Mouse (Mus musculus) layer of hippocampus, adult 8-10 months (tissue): ENCODE data around the gene Lemd1. TPM values are rescaled to one million over a fixed set of nuclear protein-coding genes. Genes with fewer than 3 reads are reported as not detected.
"Not testable (repeated sequence)": the region's sequence is repeated elsewhere in the genome, so short reads cannot be mapped to it uniquely, and the experiment has no call there.

Experiments used
- DNase-seq, 2 experiments: peaks; one replicate each; pipeline ENCODE4 v3.0.0; 2022; ENCODE audit warnings: low spot score in 2 of 2
- total RNA-seq, 4 experiments: library from RNA; stranded (reverse); gene quantifications; 2 replicates each; pipeline ENCODE4 v1.2.4; 2022

Gene Lemd1
- total RNA-seq, 4 experiments from 2014 or later, result 0.30 to 1.3 (median 0.83) TPM

DNA sequence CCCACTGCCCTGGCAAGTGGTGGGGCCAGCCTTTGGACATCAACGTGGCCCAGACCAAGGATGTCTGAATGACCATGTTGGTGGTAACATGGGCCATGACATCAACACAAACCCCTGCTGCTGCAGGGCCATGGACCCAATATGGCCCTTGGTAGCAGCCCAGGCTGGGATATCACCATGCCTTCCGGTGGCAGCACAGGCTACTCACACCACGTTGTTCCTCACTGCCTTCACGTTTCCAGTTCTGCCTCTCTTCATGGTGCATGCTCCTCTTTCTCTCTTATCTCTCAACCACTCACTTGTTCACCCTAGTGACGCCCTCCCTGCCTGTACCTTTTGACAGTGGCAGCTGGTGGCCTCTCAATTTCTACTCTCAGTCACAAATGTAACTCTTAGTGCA, 53.8 kb downstream of the Lemd1 start:
- DNase-seq, result no peak

DNA sequence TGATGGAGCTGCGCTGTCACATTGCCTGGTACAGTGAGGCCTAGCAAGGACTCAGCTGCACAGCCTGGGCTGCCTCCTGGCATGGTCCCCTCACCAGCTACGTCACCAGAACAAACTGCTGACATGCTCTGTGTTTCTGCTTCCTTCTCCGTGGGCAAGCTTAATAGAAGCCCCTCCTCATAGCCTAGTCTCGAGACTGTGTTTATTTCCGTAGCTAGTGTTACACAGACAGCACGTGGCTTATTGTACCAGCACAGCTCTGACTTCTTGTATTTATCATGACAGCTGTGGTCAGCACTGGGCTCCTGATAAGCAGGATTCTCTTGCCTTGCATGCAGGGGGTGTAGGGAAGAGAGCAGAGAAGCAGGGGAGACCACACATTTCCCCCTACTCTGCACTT, 54.9 kb downstream of the Lemd1 start:
- no peak for DNase-seq

DNA sequence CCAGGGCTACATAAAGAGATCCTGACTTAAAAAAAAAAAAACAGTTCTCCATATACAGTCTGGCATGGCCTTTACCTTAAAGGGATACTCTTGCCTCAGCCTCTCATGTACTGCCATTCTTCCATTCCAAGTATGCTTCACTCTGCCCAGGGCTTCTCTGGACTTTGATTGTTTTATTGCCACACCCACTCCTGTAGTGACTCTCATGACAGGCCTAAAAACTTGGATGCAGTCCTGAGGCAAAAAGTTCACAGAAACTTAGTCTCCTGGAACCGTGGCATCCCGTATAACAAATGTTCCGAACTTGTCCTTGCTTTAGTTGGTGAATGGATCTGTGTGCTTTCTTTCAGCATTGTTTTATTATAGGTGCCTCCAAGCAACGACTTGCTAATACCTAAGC, 55.4 kb downstream of the Lemd1 start:
- no peak for DNase-seq

DNA sequence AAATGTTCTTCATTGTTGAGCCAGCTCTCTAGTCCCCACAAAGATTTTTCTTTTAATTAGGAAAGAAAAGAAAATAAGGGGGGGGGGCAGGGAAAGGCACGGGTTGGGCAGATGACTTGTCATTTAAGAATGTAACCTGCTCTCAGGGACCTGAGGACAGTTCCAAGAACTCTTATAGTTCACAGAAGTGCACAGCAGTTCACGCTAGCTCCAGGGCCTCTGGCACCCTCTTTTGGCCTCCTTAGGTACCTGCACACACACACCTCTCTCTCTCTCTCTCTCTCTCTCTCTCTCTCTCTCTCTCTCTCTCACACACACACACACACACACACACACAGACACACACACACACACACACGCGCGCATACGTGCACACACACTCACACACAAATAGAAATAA, 63.2 kb downstream of the Lemd1 start:
- DNase-seq, result no peak

DNA sequence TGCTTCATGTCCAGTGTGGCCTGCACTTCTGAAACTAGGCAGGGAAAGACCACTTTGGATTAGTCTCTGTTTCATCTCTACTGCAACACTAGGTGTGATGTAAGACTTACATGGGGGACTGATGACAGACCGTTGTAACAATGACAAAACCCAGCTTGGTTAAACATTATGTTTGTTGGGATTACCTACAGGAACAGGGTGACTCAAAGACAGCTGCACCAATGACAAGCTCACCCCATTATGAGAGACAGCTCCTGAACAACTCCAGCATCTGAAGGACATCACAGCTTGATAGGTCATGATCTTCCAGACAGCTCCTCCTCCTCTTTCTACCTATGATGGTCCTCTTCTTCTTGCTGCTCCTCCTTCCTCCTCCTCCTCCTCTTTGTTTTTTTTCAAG, 69.1 kb downstream of the Lemd1 start:
- DNase-seq, result no peak

DNA sequence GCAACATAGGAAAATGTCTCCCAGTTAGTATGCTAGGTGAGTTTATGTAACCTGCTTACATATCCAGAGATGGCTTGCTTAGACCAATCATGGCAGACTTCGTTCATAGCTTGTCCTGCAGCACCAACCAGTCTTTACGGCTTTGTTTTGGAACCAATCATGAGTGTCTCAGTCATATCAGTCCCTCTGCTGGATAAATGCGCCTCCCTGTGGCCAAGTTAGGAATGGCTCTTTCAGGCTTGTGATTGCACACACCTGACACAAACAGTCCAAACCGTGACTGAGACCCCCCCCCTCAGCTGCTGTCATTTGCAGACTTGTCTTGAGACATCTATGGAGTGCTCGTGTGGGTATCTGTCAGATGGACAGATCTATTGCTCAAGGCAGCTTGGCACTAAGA, 69.8 kb downstream of the Lemd1 start:
- no peak for DNase-seq

DNA sequence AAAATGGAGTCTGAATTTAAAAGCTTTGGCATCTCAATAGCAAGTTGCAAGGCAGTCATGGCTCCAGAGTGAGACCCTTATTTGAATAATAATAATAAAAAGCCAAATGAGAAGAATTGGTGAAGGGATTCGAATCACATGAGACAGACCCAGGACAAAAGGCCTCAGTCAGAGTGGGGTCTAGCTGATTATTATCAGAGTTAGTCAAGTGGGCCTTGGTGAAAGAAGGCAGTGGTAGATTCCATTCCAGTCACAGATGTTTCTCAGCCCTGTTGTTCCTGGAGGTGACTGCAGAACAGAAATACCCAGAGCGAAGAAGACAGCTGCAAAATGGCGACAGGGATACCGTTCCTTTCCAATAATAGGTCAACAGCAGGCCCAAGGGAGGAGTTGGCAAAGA, 72.4 kb downstream of the Lemd1 start:
- no peak for DNase-seq

DNA sequence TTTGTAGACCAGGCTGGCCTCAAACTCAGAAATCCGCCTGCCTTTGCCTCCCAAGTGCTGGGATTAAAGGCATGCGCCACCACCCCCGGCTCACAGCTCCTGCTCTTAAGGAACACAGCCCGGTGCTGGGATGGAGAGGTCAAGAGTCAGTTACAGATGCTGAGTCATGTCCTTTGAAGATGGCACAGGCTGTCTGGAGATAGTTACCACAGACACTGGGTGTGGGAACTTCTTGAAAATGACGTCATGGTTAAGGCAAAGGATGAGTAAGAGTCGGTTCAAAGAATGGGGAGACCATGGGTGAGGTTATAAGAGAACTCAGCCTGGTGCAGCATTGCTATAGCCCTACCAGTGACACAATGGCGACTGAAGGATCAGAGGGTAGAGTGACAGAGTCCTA, 73.3 kb downstream of the Lemd1 start:
- DNase-seq, result no peak

DNA sequence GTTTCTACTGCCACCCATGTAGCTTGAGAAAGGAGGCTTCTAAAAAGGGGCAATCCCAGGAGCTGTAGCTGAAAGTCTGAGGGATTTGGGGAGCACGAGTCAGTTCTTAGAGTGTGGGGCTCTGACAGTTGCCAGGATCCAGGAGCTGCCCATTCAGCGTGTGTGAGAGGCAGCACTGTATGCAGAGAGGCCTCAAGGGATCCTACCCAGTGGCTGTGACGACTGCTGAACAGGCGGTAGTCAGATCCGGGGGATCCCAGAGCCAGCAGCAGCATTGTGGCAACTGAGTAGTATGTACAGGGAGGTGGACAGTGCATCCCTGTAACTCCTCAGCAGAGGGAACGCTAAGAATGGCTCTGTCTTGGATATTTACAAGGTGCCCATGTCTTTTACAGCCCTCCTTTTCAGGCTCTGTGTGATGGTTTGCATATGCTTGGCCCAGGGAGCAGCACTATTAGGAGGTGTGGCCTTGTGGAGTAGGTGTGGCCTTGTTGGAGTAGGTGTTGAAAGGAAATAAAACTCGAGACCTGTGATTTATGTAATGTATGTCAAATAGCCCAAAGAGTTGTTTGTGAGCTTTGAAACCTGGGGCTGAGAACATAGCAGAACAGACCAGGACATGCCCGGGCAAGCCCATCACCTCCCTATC, 74.1 kb downstream of the Lemd1 start:
- DNase-seq, result no peak

DNA sequence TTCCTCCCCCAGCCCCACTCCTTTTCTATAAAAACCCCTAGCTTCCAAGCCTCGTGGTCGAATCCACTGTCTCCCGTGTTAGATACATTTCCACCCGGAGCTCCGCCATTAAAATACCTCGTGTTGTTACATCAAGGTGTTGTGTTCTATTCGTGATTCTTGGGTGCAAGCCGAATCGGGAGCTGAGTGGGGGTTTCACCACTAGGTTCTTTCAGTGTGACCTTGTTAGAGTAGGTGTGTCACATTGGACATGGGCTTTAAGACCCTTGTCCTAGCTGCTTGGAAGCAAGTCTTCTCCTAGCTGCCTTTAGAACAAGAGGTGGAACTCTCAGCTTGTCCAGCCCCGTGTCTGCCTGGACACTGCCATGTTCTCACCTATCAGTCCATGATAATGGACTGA, 74.7 kb downstream of the Lemd1 start:
- DNase-seq, result no peak

DNA sequence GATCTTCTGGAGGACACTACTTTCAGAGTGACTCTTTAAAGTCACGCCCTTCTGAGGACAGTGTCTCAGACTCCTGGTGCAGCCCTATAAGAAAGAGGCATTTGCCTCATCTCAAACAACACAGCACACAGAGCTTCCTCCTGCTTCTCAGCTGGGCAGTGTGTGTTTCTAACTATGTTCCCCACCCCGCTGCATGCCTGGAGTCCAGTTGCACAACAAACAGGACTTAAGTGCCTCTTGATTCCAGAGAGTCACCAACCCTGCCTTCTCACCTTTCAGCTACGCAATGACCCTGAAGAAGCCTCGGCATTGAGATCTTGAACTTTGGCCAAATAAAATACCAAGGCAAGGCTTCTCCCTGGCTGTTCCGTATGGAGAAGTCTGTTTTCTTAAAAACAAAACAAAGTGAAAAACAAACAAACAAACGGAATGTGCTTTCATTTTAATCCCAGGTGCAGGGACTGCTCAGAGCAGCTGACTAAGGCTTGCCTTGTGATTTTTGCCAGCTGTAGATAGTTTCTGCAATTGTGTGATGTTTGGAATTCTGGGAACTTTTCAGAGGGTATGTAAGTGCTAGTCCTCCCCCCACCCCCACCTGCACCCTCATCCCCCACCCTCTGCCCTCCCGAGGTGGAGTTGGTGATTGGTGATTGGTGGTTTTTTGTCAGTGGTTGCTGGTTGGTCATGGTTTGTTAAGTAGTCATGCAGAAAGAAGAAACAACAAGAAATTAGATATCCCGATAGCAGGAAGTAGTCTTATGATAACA, 75.7 kb downstream of the Lemd1 start:
- DNase-seq, result no peak

DNA sequence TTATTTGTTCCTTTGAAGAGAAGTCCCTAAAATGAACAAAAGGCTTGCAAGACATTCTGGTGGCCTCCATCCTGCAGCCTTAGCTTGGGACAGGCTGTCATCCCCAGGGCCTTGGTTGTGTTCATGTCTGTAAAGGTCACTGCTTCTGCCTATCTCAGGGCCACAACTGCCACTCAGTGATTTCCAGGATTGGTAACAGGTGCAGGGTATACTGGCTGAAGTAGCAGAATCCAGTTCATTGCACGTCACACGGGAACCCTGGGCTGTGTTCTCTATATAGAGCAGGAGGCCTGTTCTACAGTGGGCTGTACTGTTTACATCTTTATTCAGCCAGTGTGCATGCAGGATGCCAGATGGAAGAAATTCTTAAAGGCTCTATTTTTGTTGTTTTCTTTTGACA, 76.7 kb downstream of the Lemd1 start:
- no peak for DNase-seq

DNA sequence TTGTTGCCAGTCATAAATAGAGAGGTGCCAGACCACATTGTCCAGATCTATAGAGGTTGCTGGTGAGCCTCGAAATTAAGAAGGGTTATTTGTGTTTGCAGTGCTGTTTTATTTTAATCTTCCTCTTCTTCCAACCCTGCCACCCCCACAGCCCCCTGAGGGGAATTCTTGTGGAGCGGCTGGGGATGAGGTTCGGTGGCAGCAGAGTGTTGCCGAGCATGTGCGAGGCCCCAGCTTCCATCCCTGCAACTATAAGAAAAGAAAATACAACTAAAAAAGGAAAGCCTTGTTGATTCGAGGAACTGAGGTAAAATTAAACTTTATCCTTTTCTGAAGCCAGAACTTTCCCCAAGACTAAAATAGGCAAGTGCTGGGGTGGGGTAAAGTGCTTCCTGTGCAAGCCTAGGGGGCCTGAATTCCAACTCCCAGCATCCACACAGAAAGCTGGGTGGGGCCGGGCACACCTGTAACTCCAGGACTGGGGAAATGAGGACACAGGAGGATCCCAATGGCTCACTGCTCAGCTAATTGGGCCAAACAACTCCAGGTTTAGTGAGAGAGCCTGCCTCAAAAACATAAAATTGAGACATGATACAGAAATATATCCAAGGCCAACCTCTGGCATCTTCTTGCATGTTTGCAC, 77.3 kb downstream of the Lemd1 start:
- DNase-seq, result no peak

DNA sequence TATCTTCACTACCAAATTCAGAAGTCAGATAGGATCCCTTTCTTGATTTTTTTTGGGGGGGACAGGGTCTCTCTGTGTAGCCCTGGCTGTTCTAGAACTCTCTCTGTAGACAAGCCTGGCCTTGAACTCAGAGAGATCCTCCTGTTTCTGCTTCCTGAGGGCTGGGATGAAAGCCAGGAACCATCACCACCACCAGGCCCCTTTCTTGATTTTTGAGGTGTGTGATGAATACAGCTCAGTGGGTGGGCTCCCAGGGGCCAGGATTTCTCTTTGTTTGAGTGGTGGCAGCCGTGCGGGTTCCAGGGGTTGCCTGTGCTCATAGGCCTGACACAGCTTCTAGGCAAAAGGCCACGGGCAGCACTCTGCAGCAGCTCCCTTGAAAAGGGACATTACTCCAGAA, 80.0 kb downstream of the Lemd1 start:
- no peak for DNase-seq

DNA sequence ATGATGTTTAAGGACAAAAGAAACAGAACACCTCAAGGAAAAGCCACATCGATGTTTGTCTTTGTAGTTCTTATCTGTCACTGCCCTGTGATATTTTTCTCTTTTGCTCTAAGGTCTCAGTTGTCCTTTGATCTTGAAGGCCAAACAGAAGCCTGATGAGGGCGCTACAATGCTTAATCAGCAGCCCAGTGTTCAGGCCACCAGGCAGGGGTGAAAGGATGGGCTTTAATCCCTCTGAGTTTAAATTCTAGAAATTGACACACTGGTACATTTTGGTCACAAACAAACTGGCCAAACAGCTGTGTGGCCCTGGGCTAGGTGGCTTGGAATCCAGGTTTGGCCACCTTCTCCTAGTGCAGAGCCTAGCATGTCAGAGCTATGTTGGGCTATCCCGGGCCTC, 85.5 kb downstream of the Lemd1 start:
- DNase-seq, result no peak

DNA sequence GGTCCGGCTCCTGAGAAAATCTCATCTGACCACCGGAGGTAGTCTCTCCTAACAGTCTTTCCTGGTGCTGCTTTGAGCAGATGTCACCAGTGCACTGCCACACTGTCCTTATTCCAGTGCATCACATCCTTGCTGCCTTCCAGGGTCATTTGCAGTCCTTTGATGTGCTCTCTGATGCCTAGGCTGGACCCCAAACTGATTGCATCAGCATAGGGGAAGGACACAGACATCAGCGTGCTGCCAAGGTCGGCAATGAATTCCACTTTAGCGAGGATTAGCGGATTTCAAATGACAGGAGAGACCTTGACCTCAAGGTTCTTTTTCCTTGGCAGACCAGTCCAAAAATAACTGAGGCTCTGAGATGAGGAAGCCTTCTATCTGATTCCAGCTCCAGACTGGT, 85.9 kb downstream of the Lemd1 start:
- no peak for DNase-seq

DNA sequence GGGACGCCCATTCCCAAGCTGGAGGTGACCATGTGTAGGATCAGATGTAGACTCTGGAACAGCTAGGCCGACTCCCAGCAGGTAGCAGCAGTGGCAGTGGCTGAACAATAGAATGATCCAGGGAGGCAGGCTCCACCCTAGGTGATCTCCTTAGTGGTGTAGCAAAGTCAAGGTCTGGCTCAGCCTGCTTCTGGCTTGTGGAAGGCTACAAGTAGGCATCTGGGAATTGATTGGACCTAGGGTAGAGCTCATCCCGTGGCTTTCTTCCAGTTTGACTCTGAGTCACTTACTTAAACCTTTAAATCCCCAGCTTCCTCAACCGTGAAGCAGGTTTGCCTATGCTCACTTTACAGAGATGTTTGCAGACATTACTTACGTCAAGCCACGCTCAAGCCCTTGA, 89.4 kb downstream of the Lemd1 start:
- DNase-seq, result not testable (repeated sequence)

DNA sequence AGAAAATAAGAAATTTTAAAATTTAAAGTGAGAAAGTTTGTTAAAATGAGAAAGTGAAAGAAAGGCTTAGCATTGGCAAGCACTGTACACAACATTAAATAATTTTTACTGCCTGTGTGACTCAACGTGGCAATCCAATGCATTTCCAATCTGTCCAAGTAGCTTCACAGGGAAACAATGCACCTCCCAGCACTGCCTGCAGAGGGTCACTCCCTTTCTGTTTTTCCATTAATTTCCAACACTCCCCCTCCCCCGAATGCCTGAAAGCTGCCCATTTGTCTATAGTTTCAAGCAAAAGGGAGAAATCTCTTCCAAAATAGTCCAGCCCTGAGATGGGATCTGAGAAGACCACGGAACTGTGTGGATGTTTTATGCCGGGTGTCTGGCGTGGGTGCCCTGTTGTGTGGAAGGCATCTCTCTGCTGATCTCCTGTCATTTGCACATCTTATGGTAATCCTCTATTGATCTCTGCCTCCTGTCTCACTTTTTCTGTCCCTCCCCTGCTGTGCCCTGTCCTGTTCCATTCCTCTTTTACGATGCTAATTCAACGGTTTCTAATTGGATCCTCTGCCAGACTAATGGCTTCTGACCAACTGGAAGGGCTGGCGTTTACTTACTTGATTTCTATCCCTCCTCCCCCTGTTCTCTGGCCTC, 90.4 kb downstream of the Lemd1 start:
- no peak for DNase-seq

DNA sequence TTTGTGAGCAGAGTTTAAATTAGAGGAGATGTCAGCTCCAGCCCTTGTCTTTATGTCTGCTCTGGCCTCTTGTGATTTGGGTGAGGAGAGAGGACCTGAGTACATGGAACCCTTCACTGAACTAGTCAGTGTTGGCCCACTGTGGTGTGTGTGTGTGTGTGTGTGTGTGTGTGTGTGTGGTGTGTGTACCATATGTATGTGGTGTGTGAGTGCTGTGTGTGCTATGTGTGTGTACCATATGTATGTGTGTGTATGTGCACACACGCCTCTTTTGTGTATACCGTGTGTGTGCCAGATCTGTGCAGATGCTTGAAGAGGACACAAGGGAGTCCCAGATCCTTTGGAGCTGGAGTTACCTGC, 90.9 kb downstream of the Lemd1 start:
- no peak for DNase-seq

DNA sequence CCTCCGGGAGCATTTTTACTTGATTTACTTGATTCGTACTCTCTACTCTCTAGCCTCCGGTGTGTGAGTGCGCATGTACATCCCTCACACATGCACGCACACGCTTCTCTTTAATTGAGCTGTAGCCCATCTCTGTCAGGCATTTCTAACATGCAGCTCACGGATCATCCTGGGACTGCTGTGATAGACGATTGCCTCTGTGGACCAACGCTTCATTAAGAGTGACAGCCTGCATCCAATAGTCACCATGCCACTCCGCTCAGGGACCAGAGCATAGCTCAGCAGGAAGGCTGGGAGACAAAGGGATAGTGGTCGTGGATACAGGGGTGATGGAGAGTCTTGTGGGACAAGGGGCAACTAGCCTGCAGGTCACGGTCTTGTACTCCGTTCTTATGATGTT, 91.8 kb downstream of the Lemd1 start:
- no peak for DNase-seq

DNA sequence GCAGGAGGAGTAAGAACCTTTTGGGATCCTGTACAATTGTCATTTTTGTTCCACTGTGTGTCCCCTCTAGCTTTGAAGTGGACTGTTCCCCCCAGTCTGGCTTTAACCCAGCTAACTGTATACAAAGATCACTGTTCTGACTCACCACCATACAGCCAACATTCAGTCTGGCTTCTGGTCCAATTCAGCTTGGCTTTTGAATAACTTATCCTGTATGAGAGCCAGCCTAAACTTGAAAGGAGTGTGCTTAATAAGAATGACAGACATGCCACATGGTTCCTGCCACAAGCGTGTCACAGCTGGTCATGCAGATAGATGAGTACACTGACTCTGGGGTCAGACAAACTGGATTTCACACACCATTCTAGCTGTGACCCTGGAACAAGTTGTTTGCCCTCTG, 95.5 kb downstream of the Lemd1 start:
- DNase-seq, result no peak

DNA sequence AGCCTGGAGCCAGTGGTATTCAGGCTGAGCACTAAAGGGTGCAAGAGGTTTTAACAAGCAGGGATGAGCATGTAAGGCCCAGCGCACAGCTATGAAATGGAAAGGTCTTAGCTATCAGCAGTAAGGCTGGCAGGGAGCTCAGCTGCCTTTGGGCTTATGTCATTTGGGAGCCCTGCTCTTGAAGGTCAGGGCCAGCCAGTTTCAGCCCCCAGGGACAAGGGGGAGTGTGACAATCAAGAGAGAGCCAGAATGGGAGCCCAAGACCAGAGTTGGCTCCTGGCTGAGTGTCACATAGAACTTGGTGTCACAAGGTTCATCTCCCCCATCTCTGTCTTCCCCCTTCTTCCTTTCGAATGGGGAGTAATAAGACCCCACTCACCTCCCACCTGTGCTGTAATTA, 96.2 kb downstream of the Lemd1 start:
- no peak for DNase-seq
